7 mouse cellular contexts compared by ENCODE assay signal in genomic region chr17:80095254-80095899, GRCm38 (mm10). TPM values are rescaled to one million over a fixed set of nuclear protein-coding genes. Genes with fewer than 3 reads are reported as not detected.
A peak's percentile ranks its signal among the peaks of the same experiment; 100 is the strongest.
DNase-seq lines count a peak whose midpoint lies in the region; ATAC-seq and TF ChIP-seq lines count a peak whose summit lies in the region.

No protein-coding gene starts in this region.

- no peak for TF ChIP-seq CTCF in E14TG2a.4 (conservative IDR thresholded peaks at IDR 0.05; ENCODE audit: low read length)
- no peak for TF ChIP-seq CTCF in intestine, postnatal 0 days (IDR thresholded peaks at IDR 0.05; ENCODE audit: low read depth)
- TF ChIP-seq CTCF in left cerebral cortex, adult 2 months (IDR thresholded peaks at IDR 0.05) = no peak

- 60% methylated on average over 9 of the region's 9 CpGs for WGBS in intestine, postnatal 0 days

- H3K27me3 ChIP-seq in E14TG2a.4 (ENCODE audit: insufficient read depth, low read length) = peaks cover 11% of the 10 kb centered on the region
- no peaks in the 10 kb centered on the region for H3K27me3 ChIP-seq in intestine, postnatal 0 days (replicated peaks; ENCODE audit: control insufficient read depth, insufficient read depth, low read length)

- in situ Hi-C loops in ES-E14 (cut with MboI; ENCODE audit: low sequenced_read_pairs in 2 of 2, unreplicated experiment in 2 of 2) = no loop called here

- H3K4me3 ChIP-seq in E14TG2a.4 (replicated peaks; ENCODE audit: low read length) (peak overlapping the region; percentile 68), ES-E14 (ENCODE audit: insufficient read depth in 1 of 2, low read depth in 1 of 2, low read length in 2 of 2, poor library complexity in 1 of 2, severe bottlenecking in 1 of 2) (peak overlapping the region; percentile 43 to 51; a peak in 3 of 4 replicates)
- peak overlapping the region; percentile 29 for H3K4me3 ChIP-seq in intestine, postnatal 0 days (ENCODE audit: low read depth, low read length)
- no peak overlapping the region for H3K4me3 ChIP-seq in left cerebral cortex, adult 2 months

- H3K4me2 ChIP-seq in intestine, postnatal 0 days (replicated peaks; ENCODE audit: low read depth) = peak overlapping the region; percentile 62

- peak overlapping the region; percentile 24; the same call in 1 of the 2 replicates for H3K27ac ChIP-seq in ES-E14 (ENCODE audit: insufficient read depth, low read depth, low read length, poor library complexity, severe bottlenecking)
- peak overlapping the region; percentile 46; the same call in 1 of the 2 replicates for H3K27ac ChIP-seq in intestine, postnatal 0 days (ENCODE audit: low read depth, low read length)
- no peak overlapping the region; the same call in 1 of the 2 replicates for H3K27ac ChIP-seq in left cerebral cortex, adult 2 months

- peak overlapping the region; percentile 44; the same call in 1 of the 2 replicates for H3K9ac ChIP-seq in ES-E14 (ENCODE audit: insufficient read depth, low read depth, low read length, poor library complexity, severe bottlenecking)
- H3K9ac ChIP-seq in intestine, postnatal 0 days (ENCODE audit: low read depth, low read length) = no peak overlapping the region

- intact Hi-C loops in left cerebral cortex, adult 2 months (cut with DNase I) = no loop called here

- no peak for DNase-seq in ES-E14 (ENCODE audit: low read depth, low spot score)
- peak; percentile 27 for DNase-seq in lung, postnatal 10 days
- no peak for DNase-seq in urinary bladder, adult 2 months (ENCODE audit: low spot score)
- no peak for DNase-seq in left cerebral cortex, adult 18-20 months (ENCODE audit: low spot score in 2 of 2)
- no peak for DNase-seq in left cerebral cortex, adult 2 months (ENCODE audit: extremely low spot score in 1 of 2, low spot score in 2 of 2)

- H3K36me3 ChIP-seq in E14TG2a.4 (ENCODE audit: insufficient read depth, low read length) (no peaks in the 10 kb centered on the region), ES-E14 (ENCODE audit: control insufficient read depth, insufficient read depth, low read length, poor library complexity, severe bottlenecking) (no peaks in the 10 kb centered on the region)
- H3K36me3 ChIP-seq in intestine, postnatal 0 days (ENCODE audit: control insufficient read depth, insufficient read depth) = no peaks in the 10 kb centered on the region

- no peaks in the 10 kb centered on the region for H3K9me3 ChIP-seq in E14TG2a.4 (ENCODE audit: low read length)
- no peaks in the 10 kb centered on the region for H3K9me3 ChIP-seq in ES-E14 (ENCODE audit: control insufficient read depth, insufficient read depth, low read depth, low read length)
- H3K9me3 ChIP-seq in intestine, postnatal 0 days (ENCODE audit: control insufficient read depth) = no peaks in the 10 kb centered on the region

- ATAC-seq in intestine, postnatal 0 days = no peak

- H3K4me1 ChIP-seq in E14TG2a.4 (replicated peaks; ENCODE audit: low read depth, low read length) (peaks cover 24% of the 10 kb centered on the region), ES-E14 (ENCODE audit: control insufficient read depth in 2 of 2, insufficient read depth in 2 of 2, low read length in 2 of 2, poor library complexity in 1 of 2) (peaks cover 0 to 5% of the 10 kb centered on the region in 2 experiments; a peak in 1 of 4 replicates)
- H3K4me1 ChIP-seq in intestine, postnatal 0 days (replicated peaks; ENCODE audit: control insufficient read depth, insufficient read depth, low read length) = no peaks in the 10 kb centered on the region

TF ChIP-seq in ES-E14, 5 proteins besides CTCF, POLR2A, EP300 and RAD21:
- TF ChIP-seq ZNF384 (IDR thresholded peaks at IDR 0.05; ENCODE audit: low read depth, low read length) (no peak), CHD2 (IDR thresholded peaks at IDR 0.05; ENCODE audit: low read depth, low read length) (no peak), HCFC1 (IDR thresholded peaks at IDR 0.05; ENCODE audit: borderline replicate concordance, insufficient read depth, low read length) (no peak), ZC3H11A (IDR thresholded peaks at IDR 0.05; ENCODE audit: borderline replicate concordance, low read depth, low read length) (no peak), MAFK (IDR thresholded peaks at IDR 0.05; ENCODE audit: insufficient read depth, low read depth, low read length) (no peak)

RNA-seq across cellular contexts. Expression of gene Galm, which starts 31.9 kb away (rescaled TPM):
- total RNA-seq in ES-E14 (2012; rRNA removed) = 4.0 and 5.3 TPM in 2 replicates
- 73.5 and 86.6 TPM in 2 replicates for polyA plus RNA-seq in intestine, postnatal 0 days (2015; fragmentation: Nextera tagmentation; extraction: Ambion mirVana)
- polyA plus RNA-seq in urinary bladder, adult 2 months (2012; rRNA removed) = 10.7 and 12.7 TPM in 2 replicates
- total RNA-seq in left cerebral cortex, adult 18-20 months (2021) = 1 to 10 TPM; 2.3 to 2.8 TPM
- total RNA-seq in left cerebral cortex, adult 2 months (2021) = 1 to 10 TPM; 1.8 to 2.6 TPM

RNA-seq across cellular contexts. Expression of gene Hnrnpll, which starts 33.2 kb away (rescaled TPM):
- 36.4 and 40.9 TPM in 2 replicates for total RNA-seq in ES-E14 (2012; rRNA removed)
- polyA plus RNA-seq in intestine, postnatal 0 days (2015; fragmentation: Nextera tagmentation; extraction: Ambion mirVana) = 21.9 and 22.1 TPM in 2 replicates
- 34.7 and 39.7 TPM in 2 replicates for polyA plus RNA-seq in urinary bladder, adult 2 months (2012; rRNA removed)
- 10 to 100 TPM; 62.1 to 65.0 TPM for total RNA-seq in left cerebral cortex, adult 18-20 months (2021)
- 10 to 100 TPM; 64.0 to 66.9 TPM for total RNA-seq in left cerebral cortex, adult 2 months (2021)
